ENCODE assay signal across 14 mouse cellular contexts in the genomic region with DNA sequence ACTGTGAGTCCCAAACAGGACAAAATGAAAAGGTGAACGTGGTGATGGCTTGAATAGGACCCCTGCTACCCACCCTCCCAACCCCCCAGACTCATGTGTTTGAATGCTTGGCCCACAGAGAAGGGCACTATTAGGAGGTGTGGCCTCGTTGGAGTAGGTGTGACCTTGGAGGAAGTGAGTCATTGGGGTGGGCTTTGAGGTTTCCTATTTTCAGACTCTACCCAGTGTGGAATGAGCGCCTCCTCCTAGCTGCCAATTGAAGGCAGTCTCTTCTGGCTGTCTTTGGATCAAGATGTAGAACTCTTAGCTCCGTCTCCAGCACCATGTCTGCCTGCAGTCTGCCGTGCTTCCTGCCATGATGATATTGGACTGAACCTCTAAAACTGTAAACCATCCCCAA.
DNase-seq lines count a peak whose midpoint lies in the region; ATAC-seq lines count a peak whose summit lies in the region.
"Had no signal": no experiment of that assay in that cellular context is flagged by ENCODE, and none has a peak within 500 bp of the region (broad histone marks: within the 10 kb centered on the region; RNA-seq: fewer than 3 reads in every experiment).

No protein-coding gene starts in this region.

- WGBS in liver, embryonic 11.5 days = 50% methylated on average over 5 of the region's 5 CpGs
- WGBS in embryonic facial prominence, embryonic 14.5 days = 69% methylated on average over 5 of the region's 5 CpGs
- 26% methylated on average over 5 of the region's 5 CpGs for WGBS in liver, embryonic 15.5 days (ENCODE audit: insufficient replicate concordance)
- 81% methylated on average over 5 of the region's 5 CpGs for WGBS in hindbrain, embryonic 11.5 days

- H3K4me1 ChIP-seq in liver, embryonic 11.5 days (replicated peaks; ENCODE audit: control insufficient read depth, insufficient read depth, low read length) = peaks cover 6% of the 10 kb centered on the region
- H3K4me1 ChIP-seq in embryonic facial prominence, embryonic 14.5 days (ENCODE audit: control insufficient read depth, insufficient read depth, low read length) = no peaks in the 10 kb centered on the region
- H3K4me1 ChIP-seq in liver, embryonic 15.5 days (replicated peaks) = peaks cover 2% of the 10 kb centered on the region
- no peaks in the 10 kb centered on the region for H3K4me1 ChIP-seq in hindbrain, embryonic 11.5 days (replicated peaks; ENCODE audit: control insufficient read depth, insufficient read depth, low read length)

- ATAC-seq in liver, embryonic 11.5 days (replicated peaks; ENCODE audit: low FRiP score) = no peak
- ATAC-seq in embryonic facial prominence, embryonic 14.5 days (ENCODE audit: low read depth) = no peak
- ATAC-seq in liver, embryonic 15.5 days (ENCODE audit: insufficient read depth) = no peak
- ATAC-seq in hindbrain, embryonic 11.5 days (ENCODE audit: low FRiP score) = no peak

- no peak for DNase-seq in liver, embryonic 11.5 days (ENCODE audit: low spot score)
- no peak for DNase-seq in liver
- peak; percentile 68 for DNase-seq in CD4-positive, CD25-positive, alpha-beta regulatory T cell, adult 2 months (ENCODE audit: low read depth, low spot score)
- no peak for DNase-seq in embryonic facial prominence, embryonic 14.5 days (ENCODE audit: low spot score)
- DNase-seq in gastrocnemius, postnatal 25 days = no peak
- DNase-seq in adrenal gland, postnatal 10 days = no peak
- no peak for DNase-seq in hindbrain, embryonic 11.5 days (ENCODE audit: low spot score)
- DNase-seq: adrenal gland, postnatal 14 days; cerebellum, postnatal 14 days; kidney, adult 18-20 months; right cerebral cortex, adult 18-20 months had no signal

- H3K27me3 ChIP-seq in liver, embryonic 11.5 days (replicated peaks; ENCODE audit: control insufficient read depth, insufficient read depth, low read length) = no peaks in the 10 kb centered on the region
- H3K27me3 ChIP-seq in embryonic facial prominence, embryonic 14.5 days (replicated peaks; ENCODE audit: control insufficient read depth, insufficient read depth, low read length) = no peaks in the 10 kb centered on the region
- no peaks in the 10 kb centered on the region for H3K27me3 ChIP-seq in liver, embryonic 15.5 days
- H3K27me3 ChIP-seq in hindbrain, embryonic 11.5 days (ENCODE audit: control insufficient read depth, insufficient read depth, low read length) = no peaks in the 10 kb centered on the region

- no peaks in the 10 kb centered on the region for H3K9me3 ChIP-seq in liver, embryonic 11.5 days (ENCODE audit: control insufficient read depth, low read length)
- H3K9me3 ChIP-seq in embryonic facial prominence, embryonic 14.5 days (ENCODE audit: control insufficient read depth, low read length) = no peaks in the 10 kb centered on the region
- no peaks in the 10 kb centered on the region for H3K9me3 ChIP-seq in liver, embryonic 15.5 days (replicated peaks)
- no peaks in the 10 kb centered on the region for H3K9me3 ChIP-seq in hindbrain, embryonic 11.5 days (ENCODE audit: control insufficient read depth, low read length)

- no peaks in the 10 kb centered on the region for H3K36me3 ChIP-seq in liver, embryonic 11.5 days (ENCODE audit: control insufficient read depth, insufficient read depth, low read length)
- no peaks in the 10 kb centered on the region for H3K36me3 ChIP-seq in embryonic facial prominence, embryonic 14.5 days (ENCODE audit: control insufficient read depth, insufficient read depth, low read length)
- H3K36me3 ChIP-seq in liver, embryonic 15.5 days (replicated peaks) = no peaks in the 10 kb centered on the region
- H3K36me3 ChIP-seq in hindbrain, embryonic 11.5 days (ENCODE audit: control insufficient read depth, insufficient read depth, low read length) = no peaks in the 10 kb centered on the region

- H3K4me2 ChIP-seq in liver, embryonic 11.5 days = peak overlapping the region; percentile 53
- H3K4me2 ChIP-seq in embryonic facial prominence, embryonic 14.5 days (ENCODE audit: low read depth, low read length) = peak overlapping the region; percentile 32
- peak overlapping the region; percentile 29 for H3K4me2 ChIP-seq in liver, embryonic 15.5 days
- H3K4me2 ChIP-seq in hindbrain, embryonic 11.5 days (replicated peaks; ENCODE audit: low read depth, low read length) = no peak overlapping the region
- H3K4me2 ChIP-seq: heart, embryonic 11.5 days had no signal

- no peak overlapping the region for H3K4me3 ChIP-seq in liver, embryonic 11.5 days (ENCODE audit: low read depth, low read length)
- no peak overlapping the region for H3K4me3 ChIP-seq in embryonic facial prominence, embryonic 14.5 days (ENCODE audit: low read depth, low read length)
- no peak overlapping the region for H3K4me3 ChIP-seq in liver, embryonic 15.5 days (replicated peaks)
- H3K4me3 ChIP-seq in hindbrain, embryonic 11.5 days (ENCODE audit: low read depth, low read length) = no peak overlapping the region
- H3K4me3 ChIP-seq: erythroblast, embryonic 14.5 days had no signal

- no peak overlapping the region for H3K9ac ChIP-seq in liver, embryonic 11.5 days (ENCODE audit: low read depth, low read length)
- H3K9ac ChIP-seq in embryonic facial prominence, embryonic 14.5 days (ENCODE audit: low read depth, low read length) = no peak overlapping the region
- H3K9ac ChIP-seq in liver, embryonic 15.5 days = no peak overlapping the region
- no peak overlapping the region for H3K9ac ChIP-seq in hindbrain, embryonic 11.5 days (ENCODE audit: low read depth, low read length)

- no peak overlapping the region for H3K27ac ChIP-seq in liver, embryonic 11.5 days (ENCODE audit: low read depth, low read length)
- no peak overlapping the region for H3K27ac ChIP-seq in embryonic facial prominence, embryonic 14.5 days (replicated peaks; ENCODE audit: low read depth, low read length)
- H3K27ac ChIP-seq in liver, embryonic 15.5 days (replicated peaks) = no peak overlapping the region
- H3K27ac ChIP-seq in hindbrain, embryonic 11.5 days (ENCODE audit: low read depth, low read length) = no peak overlapping the region
